Mouse (Mus musculus) embryonic facial prominence, embryonic 12.5 days (tissue): ENCODE results near the gene Tprkb. TPM values are rescaled to one million over a fixed set of nuclear protein-coding genes. Genes with fewer than 3 reads are reported as not detected.

Source experiments
- polyA plus RNA-seq: library from polyadenylated mRNA; unstranded; fragments of >200 nt; fragmentation: Nextera tagmentation; extraction: Ambion mirVana; gene quantifications from 2 replicates; pipeline ENCODE4 v1.2.1, GENCODE M21; 2016

The Tprkb gene
- polyA plus RNA-seq, 1 experiment from 2014 or later = 41.3 TPM

Other genes with a start within 250 kb of the Tprkb start
- not detected in 2 replicates for gene Nat8f7, start 198.7 kb upstream of the Tprkb start, polyA plus RNA-seq
- 0.10 and 0.23 TPM in 2 replicates for gene Nat8f3, start 146.1 kb upstream of the Tprkb start, polyA plus RNA-seq
- gene Nat8f6, start 90.9 kb upstream of the Tprkb start, polyA plus RNA-seq = not detected in 2 replicates
- not detected in 2 replicates for gene Nat8f5, start 90.9 kb upstream of the Tprkb start, polyA plus RNA-seq
- not detected in 2 replicates for gene Nat8, start 79.8 kb upstream of the Tprkb start, polyA plus RNA-seq
- not detected in 2 replicates for gene Nat8f2, start 42.7 kb upstream of the Tprkb start, polyA plus RNA-seq
- 3.5 and 3.6 TPM in 2 replicates for gene Nat8f4, start 7.0 kb upstream of the Tprkb start, polyA plus RNA-seq
- 7.2 and 8.3 TPM in 2 replicates for gene Nat8f1, start 3.8 kb downstream of the Tprkb start, polyA plus RNA-seq
- gene Dusp11, start 49.8 kb downstream of the Tprkb start, polyA plus RNA-seq = 51.3 and 51.4 TPM in 2 replicates
- not detected in 2 replicates for gene Figla, start 104.3 kb downstream of the Tprkb start, polyA plus RNA-seq
- 20.0 and 22.2 TPM in 2 replicates for gene Add2, start 116.8 kb downstream of the Tprkb start, polyA plus RNA-seq